Mouse (Mus musculus) CD4-positive, CD25-positive, alpha-beta regulatory T cell, adult 2 months (primary cell): ENCODE results near the gene Jmjd7.

Source experiments
- DNase-seq: peaks from one replicate; pipeline ENCODE4 v3.0.0-alpha.2; 2012; ENCODE audit warnings: low read depth, low spot score

The Jmjd7 gene

DNA sequence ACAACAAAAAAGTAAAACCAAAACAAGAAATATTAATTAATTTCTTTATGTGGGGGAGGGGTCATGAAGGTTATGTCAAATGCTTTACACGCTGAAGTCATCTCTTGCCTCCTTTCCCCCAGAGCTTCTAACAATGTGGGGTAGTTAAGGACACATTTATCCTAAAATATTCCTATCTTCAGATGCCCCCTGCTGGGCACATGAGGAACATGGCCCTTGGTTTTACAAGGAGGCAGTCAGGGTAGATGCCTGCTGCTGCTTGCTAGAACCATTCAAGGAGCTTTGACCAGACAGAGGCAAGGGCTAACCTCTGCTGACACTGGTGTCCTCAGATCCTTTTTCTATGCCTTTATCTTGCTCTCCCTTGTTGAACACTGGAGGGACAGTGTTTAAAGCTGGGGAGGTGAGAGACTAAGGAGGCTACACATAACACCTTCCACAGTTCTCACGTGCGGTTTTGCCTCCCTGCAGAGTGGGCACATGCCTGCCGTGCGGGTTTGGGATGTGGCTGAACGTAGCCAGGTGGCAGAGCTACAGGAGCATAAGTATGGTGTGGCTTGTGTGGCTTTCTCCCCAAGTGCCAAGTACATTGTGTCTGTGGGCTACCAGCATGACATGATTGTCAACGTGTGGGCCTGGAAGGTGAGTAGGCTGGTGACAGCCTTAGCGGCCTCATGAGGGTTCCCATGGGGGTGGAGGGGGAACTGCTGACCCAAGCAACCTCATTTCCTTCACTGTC lies 15.7 kb upstream of the Jmjd7 start:
- peak; percentile 74 for DNase-seq

DNA sequence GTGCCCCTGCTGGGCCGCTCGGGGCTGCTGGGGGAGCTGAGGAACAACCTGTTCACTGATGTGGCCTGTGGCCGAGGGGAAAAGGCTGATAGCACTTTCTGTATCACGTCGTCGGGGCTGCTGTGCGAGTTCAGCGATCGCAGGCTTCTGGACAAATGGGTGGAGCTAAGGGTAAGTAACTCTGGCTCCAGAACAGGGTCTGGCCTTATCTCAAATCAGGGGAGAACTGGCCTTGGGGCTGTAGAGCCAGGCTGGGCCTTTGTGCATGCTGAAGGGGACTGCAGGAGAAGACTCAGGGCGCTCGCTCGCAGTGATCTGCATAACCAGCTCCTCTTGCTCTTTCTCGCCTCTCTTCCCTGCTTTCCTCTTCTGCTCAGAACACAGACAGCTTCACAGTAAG lies 14.4 kb upstream of the Jmjd7 start:
- no peak for DNase-seq

DNA sequence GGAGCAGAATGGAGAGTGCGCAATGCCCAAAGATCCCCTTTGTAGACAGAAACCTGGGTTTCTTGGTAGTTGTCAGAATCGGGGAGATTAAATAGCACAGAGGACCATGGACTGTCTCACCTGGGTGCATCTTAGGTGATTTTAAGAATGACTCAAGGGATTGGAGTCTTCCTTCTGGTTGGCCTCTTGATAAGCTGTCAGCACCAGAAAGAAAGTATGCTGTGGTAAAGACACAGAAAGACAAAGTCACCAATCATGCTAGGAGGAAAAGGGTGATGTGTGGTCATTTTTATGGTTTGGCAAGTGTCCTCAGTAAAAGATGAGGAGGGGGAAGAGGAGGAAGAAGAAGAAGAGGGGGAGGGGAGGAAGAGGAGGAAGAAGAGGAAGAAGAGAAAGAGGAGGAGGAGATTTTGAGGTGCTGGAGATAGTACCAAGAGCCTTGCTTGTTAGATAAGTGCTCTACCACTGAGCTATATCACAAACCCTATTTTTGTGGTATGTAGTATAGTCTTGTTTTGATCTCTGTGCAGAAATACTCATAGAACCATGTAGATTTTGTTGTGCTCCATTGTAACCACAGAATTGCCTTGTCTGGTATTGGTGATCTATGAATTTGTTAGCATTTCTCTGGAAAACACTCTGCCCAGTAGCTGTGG lies 13.3 kb upstream of the Jmjd7 start:
- DNase-seq: no peak

DNA sequence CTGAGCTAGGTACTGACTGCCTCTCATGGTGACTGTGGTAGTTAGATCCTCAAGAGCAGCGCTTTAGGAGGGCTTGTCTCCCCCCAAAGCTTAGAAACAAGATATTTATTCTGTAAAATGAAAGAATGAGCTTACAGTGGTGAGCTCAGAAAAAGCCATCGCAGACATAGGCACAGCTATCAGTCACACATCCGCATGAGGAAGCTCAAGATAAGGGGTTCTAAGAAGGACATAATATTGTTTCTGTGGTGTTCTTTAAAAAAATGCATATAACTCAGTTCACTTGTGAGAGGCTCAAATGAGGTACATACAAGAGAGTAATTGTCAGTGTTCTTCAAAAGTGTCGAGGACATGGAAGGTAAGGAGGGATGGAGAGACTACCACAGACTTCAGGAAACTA lies 11.4 kb upstream of the Jmjd7 start:
- no peak for DNase-seq

DNA sequence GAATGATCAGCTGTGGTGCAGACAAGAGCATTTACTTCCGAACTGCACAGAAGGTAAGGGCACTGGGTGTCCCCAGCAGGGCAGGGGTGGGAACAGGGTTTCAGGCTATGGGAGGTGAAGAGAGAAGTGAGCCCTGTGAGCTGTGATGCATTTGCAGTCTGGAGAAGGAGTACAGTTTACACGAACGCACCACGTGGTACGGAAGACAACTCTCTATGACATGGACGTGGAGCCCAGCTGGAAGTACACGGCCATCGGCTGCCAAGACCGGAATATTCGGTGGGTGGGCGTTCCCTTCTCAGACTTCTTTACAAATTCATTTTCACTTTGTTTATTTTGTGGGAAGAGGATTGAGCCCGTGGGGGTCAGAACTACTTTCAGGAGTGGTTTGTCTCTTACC lies 9.7 kb upstream of the Jmjd7 start:
- DNase-seq: no peak

DNA sequence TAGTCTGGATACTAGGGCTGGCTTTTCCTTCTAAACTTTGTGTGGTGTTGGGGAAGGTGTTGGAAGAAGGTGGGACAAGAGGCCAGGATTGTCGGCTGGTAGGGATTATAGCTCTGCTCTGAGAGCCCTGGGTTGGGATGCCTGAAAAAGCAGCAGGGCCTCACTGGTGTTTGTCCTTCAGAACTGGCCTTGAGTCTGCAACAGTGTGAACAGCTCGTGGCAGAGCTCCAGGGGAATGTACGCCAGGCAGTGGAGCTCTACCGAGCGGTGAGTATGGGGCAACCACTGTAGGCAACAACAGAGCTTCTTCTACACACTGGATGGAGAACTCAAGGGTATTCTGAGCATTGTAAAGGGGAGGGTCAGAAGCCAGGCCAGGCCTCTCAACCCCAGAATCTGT lies 2.9 kb upstream of the Jmjd7 start:
- DNase-seq: no peak

DNA sequence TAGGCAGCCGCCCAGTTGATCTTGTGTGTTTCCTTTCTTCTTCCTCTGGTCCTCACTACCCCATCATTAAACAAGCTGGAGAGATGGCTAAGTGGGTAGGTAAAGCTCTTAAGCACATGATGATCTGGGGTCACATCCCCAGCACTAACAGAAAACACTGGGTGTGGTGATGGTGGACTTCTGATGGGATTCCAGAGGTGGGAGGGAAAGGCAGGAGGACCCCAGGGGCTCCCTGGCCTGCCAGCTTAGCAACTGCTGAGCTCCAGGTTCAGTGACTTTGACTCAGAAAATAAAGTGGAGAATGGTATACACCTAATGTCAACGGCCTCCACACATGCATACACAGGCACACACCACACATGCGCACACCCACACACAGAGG lies 658 bp downstream of the Jmjd7 start:
- DNase-seq: peak; percentile 31

DNA sequence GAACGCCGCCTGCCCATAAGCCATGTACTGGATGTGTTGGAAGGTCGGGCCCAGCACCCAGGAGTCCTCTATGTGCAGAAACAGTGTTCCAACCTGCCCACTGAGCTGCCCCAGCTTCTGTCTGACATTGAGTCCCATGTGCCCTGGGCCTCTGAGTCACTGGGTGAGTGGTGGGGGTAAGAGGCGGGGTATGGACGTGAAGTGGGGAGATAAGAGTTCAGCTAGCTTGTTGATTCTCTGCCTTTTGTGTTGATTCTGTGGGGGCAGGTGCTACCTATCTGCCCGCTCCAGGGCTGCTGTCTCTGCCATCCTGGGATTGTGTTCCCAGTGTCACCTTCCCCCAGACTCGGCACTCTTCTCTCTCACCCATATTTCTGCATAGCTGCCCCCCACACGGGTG lies 3.1 kb downstream of the Jmjd7 start:
- no peak for DNase-seq

DNA sequence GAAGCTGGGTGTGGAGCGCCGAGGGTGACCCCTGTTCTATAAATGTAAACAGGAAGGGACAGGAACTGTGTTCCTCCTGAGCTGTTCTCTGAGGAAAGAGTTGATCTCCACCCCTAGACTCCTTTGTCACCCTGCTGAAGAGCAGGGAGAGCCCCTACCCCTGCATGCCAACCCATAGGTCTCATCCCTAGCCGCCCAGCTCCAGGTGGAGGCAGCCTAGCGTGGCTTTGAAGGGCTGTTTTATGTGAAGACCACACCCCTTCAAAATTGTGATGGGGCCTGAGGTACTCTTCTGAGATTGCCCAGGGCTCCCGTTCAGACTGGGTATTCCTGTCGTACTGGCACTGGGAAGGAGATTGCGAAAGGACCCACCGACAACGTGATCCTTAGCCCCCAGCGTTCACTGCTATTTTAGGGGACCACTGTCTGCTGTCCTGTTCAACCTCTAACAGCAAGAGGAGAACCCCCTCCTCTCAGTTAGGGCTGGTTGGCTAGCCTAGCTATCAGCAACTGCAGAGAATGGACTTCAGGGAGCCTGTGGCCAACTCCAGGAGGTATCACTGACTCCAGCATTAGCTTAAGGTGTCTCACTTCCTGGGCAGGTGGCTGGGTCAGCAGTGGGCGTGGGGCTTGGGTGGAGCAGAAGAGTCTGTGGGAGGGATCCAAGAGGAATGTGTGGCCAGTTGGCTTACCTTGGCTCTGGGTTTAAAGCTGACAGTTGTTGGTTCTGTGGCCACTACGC lies 5.6 kb downstream of the Jmjd7 start, which contains the start of gene Pla2g4b:
Pla2g4b (plus strand) TSS at position 692 of the 742 bp plus-strand sequence.
- no peak for DNase-seq

DNA sequence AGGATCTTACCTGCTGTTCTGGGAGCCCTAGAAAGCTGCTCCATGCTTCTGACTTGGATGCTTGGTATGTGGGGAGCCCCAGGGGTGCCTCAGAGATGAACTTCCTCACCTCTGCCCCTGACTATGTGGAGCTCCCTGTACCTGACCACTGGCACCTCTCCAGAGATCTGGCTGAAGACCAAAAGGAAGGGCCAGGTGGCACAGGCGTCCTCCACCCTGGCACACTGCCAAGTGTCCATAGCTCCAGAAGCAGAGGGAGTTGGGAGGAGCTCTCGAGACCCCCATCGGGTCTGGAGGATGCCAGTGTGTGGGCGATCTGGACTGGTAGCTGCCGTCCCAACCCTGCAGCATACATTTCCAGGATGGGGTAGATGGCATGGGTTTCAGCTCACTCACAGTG lies 6.4 kb downstream of the Jmjd7 start:
- no peak for DNase-seq

DNA sequence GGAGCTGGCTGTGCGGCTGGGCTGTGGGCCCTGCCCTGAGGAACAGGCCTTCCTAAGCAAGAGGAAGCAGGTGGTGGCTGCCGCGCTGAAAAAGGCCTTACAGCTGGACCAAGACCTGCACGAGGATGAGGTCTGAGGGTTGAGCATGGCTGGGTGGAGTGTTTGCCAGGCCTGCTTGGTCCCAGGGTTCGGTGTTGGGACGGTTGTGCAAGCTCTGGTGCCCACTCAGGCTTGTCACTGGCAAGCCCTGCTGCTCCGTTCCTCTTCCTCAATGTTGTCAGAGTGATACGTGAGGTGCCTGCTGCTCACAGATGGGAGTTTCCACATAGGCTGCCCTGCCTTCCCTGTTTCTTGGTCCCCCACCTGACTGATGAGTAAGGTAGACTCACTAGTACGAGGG lies 10.5 kb downstream of the Jmjd7 start:
- no peak for DNase-seq

DNA sequence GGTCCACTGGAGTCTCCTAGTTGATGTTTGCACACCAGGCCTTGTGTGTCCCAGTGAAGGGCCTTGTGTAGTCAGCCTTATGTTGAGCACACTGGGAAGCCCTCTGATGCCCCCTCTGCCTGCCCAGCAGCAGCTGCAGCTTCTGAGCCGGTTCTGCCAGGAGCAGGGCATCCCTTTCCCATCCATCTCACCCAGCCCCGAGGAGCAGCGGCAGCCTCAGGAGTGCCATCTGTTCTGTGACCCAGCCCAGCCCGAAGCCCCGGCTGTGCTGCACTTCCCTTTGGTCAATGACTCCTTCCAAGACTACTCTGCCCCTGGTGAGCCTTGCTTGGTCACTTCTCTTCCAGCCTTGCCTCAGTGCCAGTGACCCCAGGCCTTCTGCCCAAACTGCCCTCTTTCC lies 13.7 kb downstream of the Jmjd7 start:
- DNase-seq: no peak

DNA sequence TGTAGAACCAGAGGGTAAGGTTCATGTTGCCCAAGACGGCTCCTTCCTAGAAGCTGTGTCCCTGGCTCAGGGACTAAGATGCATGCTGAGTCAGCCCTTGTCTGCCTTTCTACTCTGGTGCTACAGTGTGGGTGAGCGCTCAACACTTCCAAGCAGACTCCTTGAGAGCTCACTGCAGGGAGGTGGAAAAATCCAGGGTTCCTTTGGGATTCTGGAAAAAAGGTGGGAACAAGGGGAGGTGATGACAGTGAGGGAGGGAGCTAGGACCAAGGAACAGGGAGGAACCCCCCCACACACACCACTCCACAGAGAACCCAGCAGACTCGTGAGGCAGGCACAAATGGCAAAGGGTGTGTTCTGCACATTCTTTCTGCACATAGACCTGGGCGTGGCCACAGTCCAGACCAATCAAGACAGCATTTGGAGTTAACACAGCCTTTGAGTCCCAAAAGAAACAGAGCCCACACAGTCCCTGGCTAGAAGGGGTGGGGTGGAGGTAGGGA lies 16.9 kb downstream of the Jmjd7 start:
- no peak for DNase-seq

DNA sequence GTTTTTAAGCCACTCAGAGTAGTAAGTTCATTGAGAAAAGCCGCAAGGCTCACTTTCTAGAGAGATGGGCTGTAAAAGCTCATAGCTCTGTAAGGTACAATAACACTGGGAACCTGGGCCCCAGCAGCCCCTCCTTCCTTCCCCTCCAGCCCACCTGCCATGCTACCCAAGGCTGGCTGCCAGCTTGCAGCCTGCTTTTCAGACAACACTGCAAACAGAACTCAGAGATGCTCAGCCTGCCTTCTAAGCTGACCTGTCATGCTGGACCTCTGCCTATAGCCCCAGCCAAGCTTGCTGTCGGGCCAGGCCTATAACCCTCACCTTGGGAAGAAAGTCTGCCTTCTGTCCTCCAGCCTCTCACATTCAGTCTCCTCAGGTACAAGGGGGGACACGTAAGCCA lies 17.4 kb downstream of the Jmjd7 start:
- no peak for DNase-seq

DNA sequence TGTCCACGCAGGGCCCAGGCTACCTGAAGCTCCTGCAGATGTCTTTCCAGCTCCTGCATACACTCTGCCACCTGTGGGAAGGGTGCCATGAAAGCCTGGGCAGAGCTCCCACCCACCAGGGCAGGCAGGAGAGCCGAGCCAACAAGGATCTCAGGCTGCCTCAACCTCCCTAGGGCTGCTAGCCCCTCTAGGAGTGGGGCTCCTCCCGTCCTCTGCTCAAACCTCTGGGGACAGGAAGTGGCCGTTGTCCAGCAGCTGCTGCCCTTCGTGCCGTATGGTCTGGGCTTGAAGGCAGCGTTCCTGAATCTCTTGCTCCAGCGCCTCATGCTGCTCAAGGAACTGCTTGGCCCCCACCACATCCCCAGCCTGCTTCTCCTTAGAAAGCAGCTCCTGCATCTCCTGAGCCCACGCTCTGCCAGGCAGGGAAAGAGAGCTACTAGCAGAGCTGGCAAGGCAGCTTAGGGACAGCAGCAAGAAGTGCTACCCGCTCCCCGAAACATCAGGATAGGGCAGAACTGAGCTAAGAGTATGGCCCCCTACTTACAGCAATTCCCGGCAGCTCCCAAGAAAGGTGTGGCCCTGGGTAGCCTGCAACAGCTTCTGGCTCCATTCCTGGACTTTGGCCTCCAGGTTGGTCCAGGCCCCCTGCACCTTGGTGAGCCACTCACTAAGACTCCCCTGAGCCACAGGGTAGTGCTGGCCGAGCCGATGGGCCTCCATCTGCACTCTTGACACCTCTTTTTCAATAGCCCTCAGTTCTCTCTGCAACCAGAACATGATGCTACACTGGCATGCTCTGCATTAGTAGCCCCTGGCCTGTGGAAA lies 19.4 kb downstream of the Jmjd7 start:
- DNase-seq: no peak

DNA sequence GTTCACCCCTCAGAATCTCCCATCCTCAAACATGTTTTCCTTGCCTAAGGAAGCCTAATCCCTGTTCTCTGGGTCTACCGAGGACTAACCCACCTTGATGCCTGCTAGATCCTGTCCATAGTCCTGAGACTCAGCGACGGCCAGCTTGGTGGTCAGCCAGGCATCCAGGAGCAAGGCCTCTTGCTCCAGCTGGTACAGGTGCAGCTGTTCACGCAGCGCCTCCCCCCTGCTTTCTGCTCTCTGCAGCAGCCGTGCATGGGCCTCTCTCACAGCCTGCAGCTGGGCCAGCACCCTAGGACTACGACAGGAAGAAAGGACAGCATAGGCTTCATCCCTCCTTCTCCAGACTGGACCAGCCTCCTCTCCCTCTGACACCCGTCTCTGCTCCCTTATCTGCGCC lies 20.9 kb downstream of the Jmjd7 start:
- no peak for DNase-seq

DNA sequence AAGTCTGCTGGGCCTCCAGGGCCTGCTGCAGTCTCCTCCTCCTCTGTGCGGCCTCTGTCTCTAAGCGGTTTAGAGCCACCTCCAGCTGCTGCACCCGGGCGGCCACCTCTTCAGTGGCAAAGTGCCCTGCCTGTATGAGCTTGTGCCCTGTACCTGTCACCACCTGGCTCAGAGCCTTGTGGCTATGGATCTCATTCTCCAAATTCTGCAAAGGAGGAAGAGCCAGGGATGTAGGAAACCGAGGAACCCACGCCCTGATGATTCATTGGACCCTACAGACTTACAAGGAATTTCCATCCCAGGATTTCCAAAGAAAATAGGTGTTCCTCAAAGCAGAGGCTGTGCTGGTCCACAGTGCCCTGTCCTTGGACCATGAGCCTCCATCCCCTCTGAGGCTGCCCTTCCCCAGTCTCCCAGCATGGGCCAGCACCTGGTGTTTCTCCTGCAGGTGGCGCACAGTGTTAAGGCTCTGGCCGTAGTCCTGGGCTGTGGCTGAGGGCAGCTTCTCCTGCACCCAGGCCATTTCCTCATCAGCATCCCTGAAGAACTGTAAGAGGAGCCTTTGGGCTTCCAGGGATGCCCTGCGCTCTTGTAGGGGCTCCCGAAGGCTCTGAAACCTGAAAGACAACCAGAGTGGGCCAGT lies 22.5 kb downstream of the Jmjd7 start:
- peak; percentile 20 for DNase-seq

DNA sequence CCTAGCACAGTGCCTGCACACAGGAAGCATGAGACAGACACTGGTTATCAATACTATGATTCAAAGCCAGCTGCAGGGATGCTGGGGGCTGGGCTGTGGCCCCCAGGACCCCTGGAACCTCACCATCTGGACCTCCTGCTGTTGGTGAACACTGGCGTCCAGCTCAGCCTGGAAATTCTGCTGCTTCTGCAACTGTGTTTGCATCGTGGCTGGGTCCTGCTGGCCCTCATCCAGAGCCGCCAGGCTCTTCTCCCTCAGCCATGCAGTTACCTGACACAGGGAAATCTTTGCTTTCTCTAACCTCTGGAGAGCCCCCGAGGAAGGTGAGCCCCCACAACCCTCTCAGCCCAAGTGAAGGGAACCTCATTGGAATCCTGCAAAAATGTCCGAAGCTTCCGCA lies 24.1 kb downstream of the Jmjd7 start:
- DNase-seq: no peak

DNA sequence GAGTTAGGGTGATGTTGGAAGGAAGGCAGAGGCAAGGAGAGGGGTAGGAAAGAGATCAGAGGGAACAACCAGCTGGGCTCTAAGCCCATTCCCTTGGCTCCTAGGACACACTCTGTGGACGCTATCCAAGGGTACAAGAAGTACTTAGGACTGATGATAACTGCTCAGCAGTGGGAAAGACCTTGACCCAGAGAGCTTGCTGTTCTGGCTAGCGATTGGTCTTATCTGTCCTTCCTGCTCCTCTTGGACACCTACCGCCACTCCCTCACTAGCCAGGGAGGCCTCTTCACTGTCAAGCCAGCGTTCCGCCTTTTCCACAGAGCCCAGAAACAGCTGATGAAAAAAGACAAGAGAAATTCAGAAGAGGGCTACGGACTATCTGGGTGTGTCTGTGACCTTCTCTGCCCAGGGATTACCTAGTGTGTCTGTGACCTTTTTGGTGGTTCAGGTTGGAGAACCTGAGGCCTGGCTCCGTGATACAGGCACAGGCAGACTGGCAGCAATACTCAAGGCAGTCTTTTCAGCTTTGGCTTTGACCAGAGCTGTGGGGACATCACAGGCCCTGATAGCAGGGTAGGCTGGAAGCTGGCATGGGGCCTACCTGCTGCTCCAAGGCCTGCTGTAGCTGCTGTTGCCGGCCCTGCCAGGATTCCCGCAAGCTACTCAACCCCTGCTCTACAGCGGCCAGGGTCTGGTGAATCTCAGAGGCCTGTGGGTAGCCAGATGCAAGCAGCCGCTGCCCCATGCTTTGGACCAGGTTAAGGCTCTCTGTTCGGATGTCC lies 27.7 kb downstream of the Jmjd7 start:
- DNase-seq: no peak

DNA sequence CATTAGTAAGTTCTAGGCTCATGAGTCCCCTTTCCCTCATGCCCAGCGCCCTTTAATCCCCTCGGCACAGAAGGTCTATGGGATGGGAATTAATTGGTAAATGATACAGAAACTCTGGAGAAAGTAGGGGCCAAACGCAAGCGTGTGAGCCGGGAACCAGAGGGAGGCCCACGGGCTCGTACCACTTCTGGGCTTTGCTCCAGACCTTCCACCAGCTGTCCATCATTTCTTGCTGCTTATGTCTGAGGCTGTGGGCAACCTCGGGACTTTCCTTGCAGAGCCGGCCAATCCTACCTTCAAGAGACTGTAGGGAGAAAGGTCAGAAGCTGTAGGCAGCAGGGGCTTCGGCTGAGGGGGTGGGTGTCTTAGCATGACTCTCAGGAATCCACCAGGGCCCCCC lies 28.6 kb downstream of the Jmjd7 start:
- no peak for DNase-seq

DNA sequence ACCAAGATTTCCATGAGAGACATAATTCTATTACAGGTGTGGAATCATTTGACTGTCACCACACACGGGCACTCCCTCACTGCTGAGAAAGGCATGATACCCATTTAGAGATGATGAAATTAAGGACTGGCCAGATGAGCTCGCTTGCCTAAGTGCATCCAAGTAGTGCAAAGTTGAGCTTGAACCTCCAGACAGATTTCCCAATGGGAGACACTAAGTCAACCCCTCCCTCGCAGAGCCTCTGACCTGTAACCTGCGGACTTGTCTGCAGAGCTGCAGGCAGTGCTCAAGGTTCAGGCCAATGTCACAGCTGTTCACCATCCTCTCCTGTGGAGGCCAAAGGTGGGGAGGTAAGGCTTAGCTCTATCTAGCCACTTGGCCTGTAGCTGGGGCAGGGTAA lies 31.5 kb downstream of the Jmjd7 start:
- DNase-seq: no peak
